Mouse (Mus musculus): ENCODE data around the gene 3830406C13Rik.

DNA sequence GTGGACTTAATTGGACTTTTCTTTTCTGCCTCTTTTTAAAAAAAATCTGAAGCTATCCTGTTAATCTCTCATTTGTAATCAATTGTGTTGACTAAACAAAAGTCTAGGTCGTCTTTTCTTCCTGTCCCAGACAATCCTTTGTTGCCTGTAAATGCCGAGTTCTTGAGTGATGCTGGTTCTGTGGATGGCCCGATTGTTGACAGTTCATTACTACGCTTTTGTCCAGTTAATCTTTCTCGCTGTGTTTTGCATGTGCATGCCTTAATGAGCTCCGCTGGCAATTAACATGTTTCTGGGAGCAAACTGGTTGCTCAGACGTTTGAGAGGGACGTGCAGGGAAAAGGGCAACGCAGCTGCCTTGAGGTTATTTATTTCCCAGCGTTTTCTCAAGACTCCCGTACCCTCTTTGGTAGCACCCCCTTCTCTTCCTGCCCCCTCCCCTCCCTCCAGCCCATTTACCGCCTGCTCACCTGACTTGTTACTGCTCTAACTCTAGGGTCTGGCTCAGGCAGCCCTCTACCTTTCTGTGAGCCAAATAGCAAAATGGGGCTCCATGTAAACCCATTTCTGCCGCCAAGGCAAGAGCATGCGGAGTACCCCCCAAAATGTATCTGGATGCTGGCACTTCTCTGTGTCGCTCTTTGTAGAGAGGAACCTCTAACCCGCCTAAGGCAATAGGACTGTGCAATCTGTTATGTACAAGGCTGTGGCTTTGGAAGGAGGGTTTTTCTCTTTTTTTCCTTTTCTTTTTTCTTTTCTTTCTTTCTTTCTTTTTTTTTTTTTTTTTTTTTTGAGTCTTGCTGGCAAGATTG is 54.2 kb downstream of the 3830406C13Rik start:
- no peak for TF ChIP-seq CTCF (IDR thresholded peaks at IDR 0.05; ENCODE audit: control insufficient read depth, insufficient read depth, insufficient replicate concordance, low read depth, low read length)
- TF ChIP-seq POLR2A (IDR thresholded peaks at IDR 0.05; ENCODE audit: control insufficient read depth, low read depth, low read length), result no peak

Measured in testis, adult 2 months (tissue).